Mouse (Mus musculus): ENCODE data around the gene Gm26727. TPM values are rescaled to one million over a fixed set of nuclear protein-coding genes. Genes with fewer than 3 reads are reported as not detected.
"Not testable (repeated sequence)": the region's sequence is repeated elsewhere in the genome, so short reads cannot be mapped to it uniquely, and the experiment has no call there.

Gm26727 gene
- polyA plus RNA-seq, 1 experiment from 2014 or later = not detected

DNA sequence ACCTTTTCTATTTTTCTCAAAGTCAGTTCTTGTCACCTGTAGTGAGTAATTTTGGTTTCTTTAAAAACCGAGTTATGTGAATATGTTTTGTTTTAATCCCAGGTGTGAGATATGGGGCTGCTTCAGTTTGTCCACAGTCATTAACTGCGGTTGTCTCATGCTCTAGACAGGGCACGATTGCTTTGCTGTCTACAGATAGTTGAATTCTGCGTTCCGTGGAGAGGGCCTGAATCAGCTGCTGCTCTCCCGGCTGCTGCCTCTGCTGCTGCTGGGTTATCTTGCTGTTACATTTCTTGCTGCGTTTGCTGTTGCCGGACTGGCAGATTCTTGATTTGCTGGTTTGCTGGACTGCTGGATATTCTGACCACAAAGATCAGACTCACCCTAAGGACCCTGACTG lies 5.3 kb upstream of the Gm26727 start:
- 88% methylated on average over 8 of the region's 8 CpGs for WGBS
- DNase-seq (ENCODE audit: low spot score) (no peak), ATAC-seq (ENCODE audit: insufficient number of reproducible peaks, low FRiP score, low TSS enrichment, low read depth) (no peak)
- H3K4me1 ChIP-seq (ENCODE audit: control insufficient read depth, insufficient read depth, low read length) = no peaks in the 10 kb centered on the region
- no peak overlapping the region for H3K4me2 ChIP-seq (ENCODE audit: low read depth, severe bottlenecking)
- H3K9ac ChIP-seq (ENCODE audit: low read length) = no peak overlapping the region
- H3K36me3 ChIP-seq (ENCODE audit: control insufficient read depth, insufficient read depth, low read length) = no peaks in the 10 kb centered on the region
- H3K9me3 ChIP-seq (ENCODE audit: control insufficient read depth, low read length) = no peaks in the 10 kb centered on the region
- no peak overlapping the region for H3K27ac ChIP-seq (replicated peaks; ENCODE audit: low read depth, low read length)
- H3K27me3 ChIP-seq (ENCODE audit: control insufficient read depth, insufficient read depth, low read length) = no peaks in the 10 kb centered on the region
- H3K4me3 ChIP-seq (ENCODE audit: low read depth, low read length) = no peak overlapping the region

DNA sequence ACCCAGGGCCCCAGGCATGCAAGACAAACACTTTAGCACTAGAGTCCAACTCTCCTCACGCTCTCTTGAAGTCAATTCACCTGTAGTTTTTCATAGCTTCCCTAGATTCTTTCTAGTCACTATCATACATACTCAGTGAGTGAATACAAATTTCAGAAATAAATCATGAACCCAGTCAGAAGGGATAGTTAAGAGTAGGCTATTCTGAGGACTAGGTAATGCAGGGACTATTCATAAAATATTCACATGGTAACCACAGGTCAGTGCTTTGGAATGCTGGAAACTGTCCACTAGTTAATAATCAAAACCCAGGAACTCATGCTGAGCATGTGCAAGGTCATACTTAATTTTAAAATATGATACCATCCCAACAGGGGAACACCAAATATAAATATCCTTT lies 10.2 kb downstream of the Gm26727 start:
- WGBS = 84% methylated on average over 1 of the region's 1 CpGs
- H3K27me3 ChIP-seq (ENCODE audit: control insufficient read depth, insufficient read depth, low read length) = no peaks in the 10 kb centered on the region
- H3K4me2 ChIP-seq (ENCODE audit: low read depth, severe bottlenecking) = no peak overlapping the region
- H3K36me3 ChIP-seq (ENCODE audit: control insufficient read depth, insufficient read depth, low read length) = no peaks in the 10 kb centered on the region
- no peak overlapping the region for H3K4me3 ChIP-seq (ENCODE audit: low read depth, low read length)
- no peak overlapping the region for H3K27ac ChIP-seq (replicated peaks; ENCODE audit: low read depth, low read length)
- no peak overlapping the region for H3K9ac ChIP-seq (ENCODE audit: low read length)
- ATAC-seq (ENCODE audit: insufficient number of reproducible peaks, low FRiP score, low TSS enrichment, low read depth) (no peak), DNase-seq (ENCODE audit: low spot score) (no peak)
- no peaks in the 10 kb centered on the region for H3K9me3 ChIP-seq (ENCODE audit: control insufficient read depth, low read length)
- H3K4me1 ChIP-seq (ENCODE audit: control insufficient read depth, insufficient read depth, low read length) = no peaks in the 10 kb centered on the region

DNA sequence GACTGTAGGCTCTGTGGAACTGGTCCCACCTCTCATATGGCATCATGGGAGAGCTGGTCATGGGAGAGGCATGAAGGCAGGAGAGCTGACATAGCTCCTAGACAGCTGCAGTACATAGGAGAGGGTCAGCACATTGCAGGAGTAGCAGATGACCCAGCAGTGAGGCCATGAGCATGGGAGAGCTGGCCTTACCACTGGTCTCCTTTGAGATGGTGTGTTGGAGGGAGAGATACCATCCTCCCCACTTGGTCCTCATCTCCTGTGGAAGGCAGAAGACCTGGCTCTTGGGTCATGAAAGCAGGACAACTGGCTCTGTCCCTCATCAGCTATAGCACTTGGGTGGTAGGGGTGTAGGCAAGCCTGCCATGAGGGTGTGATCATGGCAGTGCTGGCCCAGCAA lies 12.1 kb downstream of the Gm26727 start:
- Histone ChIP-seq H3K4me1 (ENCODE audit: control insufficient read depth, insufficient read depth, low read length) (no peaks in the 10 kb centered on the region), H3K36me3 (ENCODE audit: control insufficient read depth, insufficient read depth, low read length) (no peaks in the 10 kb centered on the region), H3K27me3 (ENCODE audit: control insufficient read depth, insufficient read depth, low read length) (no peaks in the 10 kb centered on the region), H3K27ac (replicated peaks; ENCODE audit: low read depth, low read length) (no peak overlapping the region), H3K9me3 (ENCODE audit: control insufficient read depth, low read length) (no peaks in the 10 kb centered on the region), H3K4me2 (ENCODE audit: low read depth, severe bottlenecking) (no peak overlapping the region), H3K4me3 (ENCODE audit: low read depth, low read length) (no peak overlapping the region), H3K9ac (ENCODE audit: low read length) (no peak overlapping the region)
- ATAC-seq (ENCODE audit: insufficient number of reproducible peaks, low FRiP score, low TSS enrichment, low read depth) = no peak
- no peak for DNase-seq (ENCODE audit: low spot score)

DNA sequence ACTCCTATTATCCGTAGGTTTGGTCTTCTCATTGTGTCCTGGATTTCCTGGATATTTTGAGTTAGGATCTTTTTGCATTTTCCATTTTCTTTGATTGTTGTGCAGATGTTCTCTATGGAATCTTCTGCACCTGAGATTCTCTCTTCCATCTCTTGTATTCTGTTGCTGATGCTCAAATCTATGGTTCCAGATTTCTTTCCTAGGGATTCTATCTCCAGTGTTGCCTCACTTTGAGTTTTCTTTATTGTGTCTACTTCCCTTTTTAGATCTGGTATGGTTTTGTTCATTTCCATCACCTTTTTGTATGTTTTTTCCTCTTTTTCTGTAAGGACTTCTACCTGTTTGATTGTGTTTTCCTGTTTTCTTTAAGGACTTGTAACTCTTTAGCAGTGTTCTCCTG lies 19.6 kb downstream of the Gm26727 start, which contains the start of gene Gm21830:
TSS of gene Gm21830 (plus strand) at position 301 of the 400 bp plus-strand sequence.
- DNase-seq (ENCODE audit: low spot score); H3K27ac ChIP-seq (replicated peaks; ENCODE audit: low read depth, low read length); H3K27me3 ChIP-seq (ENCODE audit: control insufficient read depth, insufficient read depth, low read length); ATAC-seq (ENCODE audit: insufficient number of reproducible peaks, low FRiP score, low TSS enrichment, low read depth); H3K9ac ChIP-seq (ENCODE audit: low read length); H3K4me1 ChIP-seq (ENCODE audit: control insufficient read depth, insufficient read depth, low read length); H3K4me3 ChIP-seq (ENCODE audit: low read depth, low read length); H3K4me2 ChIP-seq (ENCODE audit: low read depth, severe bottlenecking); H3K9me3 ChIP-seq (ENCODE audit: control insufficient read depth, low read length); H3K36me3 ChIP-seq (ENCODE audit: control insufficient read depth, insufficient read depth, low read length): not testable (repeated sequence)
- no CpG with 5 or more reads among the region's 1 CpGs for WGBS

Other genes with a start within 250 kb of the Gm26727 start
- gene Gm21830, start 19.5 kb downstream of the Gm26727 start, polyA plus RNA-seq (2014; fragmentation: Nextera tagmentation; extraction: Ambion mirVana) = not detected in 2 replicates
- gene Xirp2, start 12.8 kb upstream of the Gm26727 start, polyA plus RNA-seq (2014; fragmentation: Nextera tagmentation; extraction: Ambion mirVana) = 0.04 TPM in 1 of 2 replicates, not detected in the other
- gene B3galt1, start 132.7 kb upstream of the Gm26727 start, polyA plus RNA-seq (2014; fragmentation: Nextera tagmentation; extraction: Ambion mirVana) = 7.3 and 8.4 TPM in 2 replicates

Measured in limb, embryonic 11.5 days (tissue).